19 mouse cellular contexts compared by ENCODE assay signal in the genomic region with DNA sequence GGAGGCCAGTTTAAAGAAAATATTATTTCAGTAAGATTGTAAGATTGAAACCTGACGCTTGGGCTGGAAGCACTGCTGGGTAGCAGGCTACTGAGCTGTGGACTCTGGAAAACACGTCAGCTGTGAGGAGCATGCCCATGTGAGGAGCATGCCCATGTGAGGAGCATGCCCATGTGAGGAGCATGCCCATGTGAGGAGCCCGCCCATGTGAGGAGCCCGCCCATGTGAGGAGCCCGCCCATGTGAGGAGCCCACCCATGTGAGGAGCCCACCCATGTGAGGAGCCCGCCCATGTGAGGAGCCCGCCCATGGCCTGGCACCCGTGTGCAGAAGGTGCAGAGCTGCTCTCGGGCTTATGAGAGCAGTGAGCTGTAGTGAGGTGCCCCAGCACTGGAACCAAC.
DNase-seq lines count a peak whose midpoint lies in the region; ATAC-seq and TF ChIP-seq lines count a peak whose summit lies in the region.
"Had no signal": no experiment of that assay in that cellular context is flagged by ENCODE, and none has a peak within 500 bp of the region (broad histone marks: within the 10 kb centered on the region; RNA-seq: fewer than 3 reads in every experiment).

No protein-coding gene starts in this region.

- DNase-seq in kidney, adult 9 months = peak; percentile 15
- DNase-seq in liver, embryonic 11.5 days (ENCODE audit: low spot score) = no peak
- no peak for DNase-seq in liver, postnatal 0 days
- no peak for DNase-seq in frontal cortex, postnatal 36 days (ENCODE audit: low spot score in 2 of 2)
- no peak for DNase-seq in adrenal gland, postnatal 14 days
- DNase-seq: adrenal gland, adult 2 months; cerebellum, adult 11-12 months; cerebellum, postnatal 10 days; kidney, adult 2 months; layer of hippocampus, adult 9-11 months had no signal

- H3K36me3 ChIP-seq in kidney, embryonic 15.5 days = peaks cover 4% of the 10 kb centered on the region
- no peaks in the 10 kb centered on the region for H3K36me3 ChIP-seq in liver, embryonic 11.5 days (ENCODE audit: control insufficient read depth, insufficient read depth, low read length)
- no peaks in the 10 kb centered on the region for H3K36me3 ChIP-seq in liver, postnatal 0 days (replicated peaks; ENCODE audit: insufficient read depth, low read length)
- H3K36me3 ChIP-seq: heart, embryonic 13.5 days had no signal

- no peak overlapping the region for H3K4me2 ChIP-seq in kidney, embryonic 15.5 days
- peak overlapping the region; percentile 48; the same call in 1 of the 2 replicates for H3K4me2 ChIP-seq in liver, embryonic 11.5 days
- peak overlapping the region; percentile 57 for H3K4me2 ChIP-seq in liver, postnatal 0 days (ENCODE audit: low read depth, low read length)
- H3K4me2 ChIP-seq: embryonic facial prominence, embryonic 12.5 days; hindbrain, embryonic 15.5 days; lung, embryonic 14.5 days; midbrain, embryonic 11.5 days had no signal

- no peak overlapping the region for H3K4me3 ChIP-seq in kidney, embryonic 15.5 days (replicated peaks)
- 0 out of 2 replicates have a peak overlapping the region, but pooled peaks have one; percentile 15 for H3K4me3 ChIP-seq in liver, embryonic 11.5 days (ENCODE audit: low read depth, low read length)
- peak overlapping the region; percentile 17; the same call in 1 of the 2 replicates for H3K4me3 ChIP-seq in liver, postnatal 0 days (ENCODE audit: low read depth, low read length)
- H3K4me3 ChIP-seq: embryonic facial prominence, embryonic 12.5 days; heart, adult 2 months; heart, embryonic 13.5 days; hindbrain, embryonic 15.5 days had no signal

- no peaks in the 10 kb centered on the region for H3K27me3 ChIP-seq in kidney, embryonic 15.5 days
- H3K27me3 ChIP-seq in liver, embryonic 11.5 days (replicated peaks; ENCODE audit: control insufficient read depth, insufficient read depth, low read length) = no peaks in the 10 kb centered on the region
- no peaks in the 10 kb centered on the region for H3K27me3 ChIP-seq in liver, postnatal 0 days (ENCODE audit: insufficient read depth, low read length)
- H3K27me3 ChIP-seq: embryonic facial prominence, embryonic 12.5 days; heart, embryonic 13.5 days; hindbrain, embryonic 15.5 days had no signal

- H3K9me3 ChIP-seq in kidney, embryonic 15.5 days (replicated peaks) = no peaks in the 10 kb centered on the region
- no peaks in the 10 kb centered on the region for H3K9me3 ChIP-seq in liver, embryonic 11.5 days (ENCODE audit: control insufficient read depth, low read length)
- no peaks in the 10 kb centered on the region for H3K9me3 ChIP-seq in liver, postnatal 0 days (ENCODE audit: low read length)
- H3K9me3 ChIP-seq: embryonic facial prominence, embryonic 12.5 days; heart, embryonic 13.5 days; hindbrain, embryonic 15.5 days had no signal

- 80% methylated on average over 9 of the region's 9 CpGs for WGBS in kidney, embryonic 15.5 days
- 79% methylated on average over 9 of the region's 9 CpGs for WGBS in liver, embryonic 11.5 days
- WGBS in liver, postnatal 0 days (ENCODE audit: insufficient replicate concordance) = 61% methylated on average over 9 of the region's 9 CpGs

- H3K27ac ChIP-seq in kidney, embryonic 15.5 days = no peak overlapping the region
- H3K27ac ChIP-seq in liver, embryonic 11.5 days (ENCODE audit: low read depth, low read length) = no peak overlapping the region
- H3K27ac ChIP-seq in liver, postnatal 0 days (ENCODE audit: low read depth) = no peak overlapping the region
- H3K27ac ChIP-seq: embryonic facial prominence, embryonic 12.5 days; heart, adult 2 months; heart, embryonic 13.5 days; hindbrain, embryonic 15.5 days had no signal

- ATAC-seq in kidney, embryonic 15.5 days (replicated peaks; ENCODE audit: low FRiP score) = no peak
- 0 out of 2 replicates have a peak, but pooled peaks have one; percentile 24 for ATAC-seq in granulocyte monocyte progenitor cell, adult 5-6 weeks (replicated peaks; ENCODE audit: poor library complexity, severe bottlenecking)
- no peak for ATAC-seq in liver, embryonic 11.5 days (replicated peaks; ENCODE audit: low FRiP score)
- no peak for ATAC-seq in liver, postnatal 0 days
- ATAC-seq in frontal cortex, adult (ENCODE audit: low TSS enrichment) = no peak

- TF ChIP-seq CTCF in liver, postnatal 0 days (IDR thresholded peaks at IDR 0.05; ENCODE audit: low read depth) = no peak

- no peak overlapping the region for H3K9ac ChIP-seq in kidney, embryonic 15.5 days
- H3K9ac ChIP-seq in liver, embryonic 11.5 days (ENCODE audit: low read depth, low read length) = no peak overlapping the region
- H3K9ac ChIP-seq in liver, postnatal 0 days (replicated peaks) = no peak overlapping the region
- H3K9ac ChIP-seq: embryonic facial prominence, embryonic 12.5 days; heart, embryonic 13.5 days; hindbrain, embryonic 15.5 days; lung, embryonic 14.5 days had no signal

- 0 out of 2 replicates have a peak, but pooled peaks cover 9% of the 10 kb centered on the region for H3K4me1 ChIP-seq in kidney, embryonic 15.5 days
- H3K4me1 ChIP-seq in liver, embryonic 11.5 days (replicated peaks; ENCODE audit: control insufficient read depth, insufficient read depth, low read length) = no peaks in the 10 kb centered on the region; the same call in 1 of the 2 replicates
- 0 out of 2 replicates have a peak, but pooled peaks cover 6% of the 10 kb centered on the region for H3K4me1 ChIP-seq in liver, postnatal 0 days (ENCODE audit: insufficient read depth)
- H3K4me1 ChIP-seq: embryonic facial prominence, embryonic 12.5 days; hindbrain, embryonic 15.5 days had no signal

- no peak for TF ChIP-seq EP300 in liver, postnatal 0 days (IDR thresholded peaks at IDR 0.05; ENCODE audit: low read depth)
